Mouse (Mus musculus) common myeloid progenitor, adult 5-6 weeks (primary cell): ENCODE measurements around the gene Ccn6. TPM values are rescaled to one million over a fixed set of nuclear protein-coding genes. Genes with fewer than 3 reads are reported as not detected.
"Not testable (repeated sequence)": the region's sequence is repeated elsewhere in the genome, so short reads cannot be mapped to it uniquely, and the experiment has no call there.

ENCODE experiments used
- ATAC-seq: replicated peaks from 2 replicates; pipeline ENCODE4 v1.8.0; 2016; ENCODE audit warnings: low read depth, mild to moderate bottlenecking, moderate TSS enrichment, inconsistent platforms; ENCODE audit not compliant: poor library complexity, severe bottlenecking
- total RNA-seq: library from RNA; stranded (forward); fragments of 200-1000, 187-1606 nt; gene quantifications from 2 replicates; pipeline ENCODE4 v1.2.3, GENCODE M21; 2017

The Ccn6 gene
- total RNA-seq = not detected in 2 replicates

GRCm38 (mm10) chr10:39163694-39164093 lies at the start of gene Ccn6:
TSS of gene Ccn6 (minus strand) at chr10:39163794.
- ATAC-seq = no peak

- ATAC-seq = no peak
These were observed 46.4 kb upstream of the Ccn6 start for GRCm38 (mm10) chr10:39210031-39210430.

- no peak for ATAC-seq
These were observed 45.8 kb upstream of the Ccn6 start for GRCm38 (mm10) chr10:39209161-39210025.

GRCm38 (mm10) chr10:39208712-39209111 lies 45.1 kb upstream of the Ccn6 start:
- no peak for ATAC-seq

GRCm38 (mm10) chr10:39207310-39207855 lies 43.8 kb upstream of the Ccn6 start:
- ATAC-seq = no peak

GRCm38 (mm10) chr10:39202490-39202889 lies 38.9 kb upstream of the Ccn6 start:
- ATAC-seq = no peak

- ATAC-seq = not testable (repeated sequence)
These were observed 34.6 kb upstream of the Ccn6 start for GRCm38 (mm10) chr10:39198216-39198615.

- ATAC-seq = peak; percentile 97
These were observed 29.1 kb upstream of the Ccn6 start for GRCm38 (mm10) chr10:39192673-39193072.

GRCm38 (mm10) chr10:39185545-39185906 lies 21.9 kb upstream of the Ccn6 start:
- no peak for ATAC-seq

GRCm38 (mm10) chr10:39184864-39185544 lies 21.4 kb upstream of the Ccn6 start:
- ATAC-seq = no peak

- no peak for ATAC-seq
These were observed 13.4 kb upstream of the Ccn6 start for GRCm38 (mm10) chr10:39176981-39177380.

- no peak for ATAC-seq
These were observed 9.5 kb upstream of the Ccn6 start for GRCm38 (mm10) chr10:39173077-39173476.

- no peak for ATAC-seq
These were observed 8.9 kb upstream of the Ccn6 start for GRCm38 (mm10) chr10:39172540-39172931.

- peak; percentile 75 for ATAC-seq
These were observed 8.3 kb upstream of the Ccn6 start for GRCm38 (mm10) chr10:39171603-39172539.

GRCm38 (mm10) chr10:39171134-39171533 lies 7.5 kb upstream of the Ccn6 start:
- ATAC-seq = peak; percentile 88

- ATAC-seq = no peak
These were observed 7.1 kb upstream of the Ccn6 start for GRCm38 (mm10) chr10:39170706-39171105.

- ATAC-seq = peak; percentile 31
These were observed 6.6 kb upstream of the Ccn6 start for GRCm38 (mm10) chr10:39170181-39170580.

- no peak for ATAC-seq
These were observed 6.0 kb upstream of the Ccn6 start for GRCm38 (mm10) chr10:39169642-39170041.

GRCm38 (mm10) chr10:39167611-39168010 lies 4.0 kb upstream of the Ccn6 start:
- no peak for ATAC-seq

- peak; percentile 26; the same call in 1 of the 2 replicates for ATAC-seq
These were observed 2.1 kb upstream of the Ccn6 start for GRCm38 (mm10) chr10:39165632-39166115.
